Comparison of ENCODE assay signal across 30 mouse cellular contexts in genomic region chr13:24483691-24484090, GRCm38 (mm10).
"Had no signal": no experiment of that assay in that cellular context is flagged by ENCODE, and none has a peak within 500 bp of the region (broad histone marks: within the 10 kb centered on the region; RNA-seq: fewer than 3 reads in every experiment).

No protein-coding gene starts in this region.

- H3K27me3 ChIP-seq: limb, embryonic 12.5 days; limb, embryonic 15.5 days; liver, embryonic 12.5 days; liver, embryonic 13.5 days; liver, embryonic 15.5 days; lung, embryonic 15.5 days; megakaryocyte, embryonic 14.5 days; midbrain, embryonic 12.5 days; midbrain, embryonic 13.5 days had no signal

- H3K9ac ChIP-seq: limb, embryonic 12.5 days; limb, embryonic 13.5 days; limb, embryonic 15.5 days; liver, embryonic 12.5 days; liver, embryonic 13.5 days; liver, embryonic 14.5 days; liver, embryonic 15.5 days; liver, postnatal 0 days; lung, embryonic 14.5 days; lung, embryonic 15.5 days; midbrain, embryonic 12.5 days; midbrain, embryonic 13.5 days had no signal

- H3K27ac ChIP-seq: left cerebral cortex, adult 2 months; limb, embryonic 10.5 days; limb, embryonic 12.5 days; limb, embryonic 13.5 days; limb, embryonic 15.5 days; liver, embryonic 12.5 days; liver, embryonic 13.5 days; liver, embryonic 14.5 days; liver, embryonic 15.5 days; lung, embryonic 15.5 days; macrophage; midbrain, embryonic 10.5 days; midbrain, embryonic 12.5 days; midbrain, embryonic 13.5 days had no signal

- H3K9me3 ChIP-seq: limb, embryonic 10.5 days; limb, embryonic 12.5 days; limb, embryonic 13.5 days; limb, embryonic 15.5 days; liver, embryonic 12.5 days; liver, embryonic 13.5 days; liver, embryonic 15.5 days; lung, embryonic 15.5 days; megakaryocyte, embryonic 14.5 days; midbrain, embryonic 10.5 days; midbrain, embryonic 12.5 days; midbrain, embryonic 13.5 days had no signal

- ATAC-seq: liver, embryonic 12.5 days; liver, postnatal 0 days; lung, postnatal 0 days; midbrain, embryonic 13.5 days; midbrain, embryonic 16.5 days had no signal

- H3K36me3 ChIP-seq: limb, embryonic 10.5 days; limb, embryonic 12.5 days; limb, embryonic 13.5 days; limb, embryonic 15.5 days; liver, embryonic 12.5 days; liver, embryonic 13.5 days; liver, embryonic 15.5 days; lung, embryonic 15.5 days; midbrain, embryonic 10.5 days; midbrain, embryonic 12.5 days; midbrain, embryonic 13.5 days had no signal

- H3K4me3 ChIP-seq: left cerebral cortex, adult 2 months; limb, embryonic 10.5 days; limb, embryonic 12.5 days; limb, embryonic 13.5 days; limb, embryonic 15.5 days; liver, embryonic 12.5 days; liver, embryonic 13.5 days; liver, embryonic 15.5 days; lung, embryonic 15.5 days; megakaryocyte, embryonic 14.5 days; midbrain, embryonic 10.5 days; midbrain, embryonic 12.5 days; midbrain, embryonic 13.5 days; myocyte had no signal

- H3K4me1 ChIP-seq: limb, embryonic 10.5 days; limb, embryonic 12.5 days; limb, embryonic 13.5 days; limb, embryonic 15.5 days; lung, embryonic 15.5 days; midbrain, embryonic 10.5 days; midbrain, embryonic 12.5 days; midbrain, embryonic 13.5 days had no signal

- H3K4me2 ChIP-seq: limb, embryonic 12.5 days; limb, embryonic 13.5 days; limb, embryonic 15.5 days; liver, embryonic 11.5 days; liver, embryonic 12.5 days; liver, embryonic 13.5 days; liver, embryonic 15.5 days; lung, embryonic 14.5 days; lung, embryonic 15.5 days; midbrain, embryonic 12.5 days; midbrain, embryonic 13.5 days had no signal

- DNase-seq: left cerebral cortex, postnatal 4 days; liver; liver, embryonic 13.5 days; liver, postnatal 0 days; lung, adult 18-20 months; lung, adult 2 months; lung, embryonic 14.5 days; lung, postnatal 10 days; lung, postnatal 14 days; lung, postnatal 36 days; lung, postnatal 4 days; midbrain, embryonic 14.5 days had no signal
